Mouse (Mus musculus) heart, embryonic 11.5 days (tissue): ENCODE data around the gene Ltbp4. TPM values are rescaled to one million over a fixed set of nuclear protein-coding genes. Genes with fewer than 3 reads are reported as not detected.
A peak's percentile ranks its signal among the peaks of the same experiment; 100 is the strongest.

Experiments used
- ATAC-seq: fragments of 200-750 bp; cut with Nextera tagmentation; replicated peaks from 2 replicates; pipeline ENCODE4 v1.8.0; 2017; ENCODE audit warnings: moderate library complexity; ENCODE audit not compliant: insufficient number of reproducible peaks, low FRiP score, low TSS enrichment
- H3K27ac ChIP-seq: fragments of 300-500 bp; sonication (generic); 2 replicates; pipeline ENCODE4 v1.5.1; 2014; ENCODE audit warnings: mild to moderate bottlenecking, low read depth, low read length
- H3K27me3 ChIP-seq: fragments of 300-500 bp; sonication (generic); 2 replicates; pipeline ENCODE4 v1.6.1; 2014; ENCODE audit warnings: mild to moderate bottlenecking, low read length, mixed read lengths; ENCODE audit not compliant: control insufficient read depth, insufficient read depth
- H3K36me3 ChIP-seq: fragments of 300-500 bp; sonication (generic); 2 replicates; pipeline ENCODE4 v1.6.1; 2014; ENCODE audit warnings: mild to moderate bottlenecking, low read length, moderate library complexity, mixed read lengths; ENCODE audit not compliant: control insufficient read depth, insufficient read depth
- H3K4me1 ChIP-seq: fragments of 300-500 bp; sonication (generic); 2 replicates; pipeline ENCODE4 v1.6.1; 2014; ENCODE audit warnings: low read length; ENCODE audit not compliant: control insufficient read depth, insufficient read depth
- H3K4me2 ChIP-seq: fragments of 300-500 bp; sonication (generic); 2 replicates; pipeline ENCODE4 v1.6.1; 2014; ENCODE audit warnings: mild to moderate bottlenecking, moderate library complexity
- H3K4me3 ChIP-seq: fragments of 300-500 bp; sonication (generic); 2 replicates; pipeline ENCODE4 v1.5.1; 2014; ENCODE audit warnings: low read depth, low read length
- H3K9ac ChIP-seq: fragments of 300-500 bp; sonication (generic); 2 replicates; pipeline ENCODE4 v1.6.1; 2014; ENCODE audit warnings: mild to moderate bottlenecking, low read depth, low read length, moderate library complexity
- H3K9me3 ChIP-seq: fragments of 300-500 bp; sonication (generic); replicated peaks from 2 replicates; pipeline ENCODE4 v1.6.1; 2016; ENCODE audit warnings: low read length; ENCODE audit not compliant: control insufficient read depth
- WGBS: fragments of 180-500 bp; shearing (Covaris S2); extraction: QIAGEN DNeasy Blood & Tissue Kit; methylation state at CpG from one replicate; pipeline ENCODE4 v1.1.7; 2014; ENCODE audit not compliant: insufficient replicate concordance; 5-methylcytosine and 5-hydroxymethylcytosine counted together
- polyA plus RNA-seq: library from polyadenylated mRNA; unstranded; fragments of >200 nt; fragmentation: Nextera tagmentation; extraction: Ambion mirVana; gene quantifications from 2 replicates; pipeline ENCODE4 v1.2.1, GENCODE M21; 2014

Ltbp4 gene
- polyA plus RNA-seq, 1 experiment from 2014 or later: 28.9 TPM

DNA sequence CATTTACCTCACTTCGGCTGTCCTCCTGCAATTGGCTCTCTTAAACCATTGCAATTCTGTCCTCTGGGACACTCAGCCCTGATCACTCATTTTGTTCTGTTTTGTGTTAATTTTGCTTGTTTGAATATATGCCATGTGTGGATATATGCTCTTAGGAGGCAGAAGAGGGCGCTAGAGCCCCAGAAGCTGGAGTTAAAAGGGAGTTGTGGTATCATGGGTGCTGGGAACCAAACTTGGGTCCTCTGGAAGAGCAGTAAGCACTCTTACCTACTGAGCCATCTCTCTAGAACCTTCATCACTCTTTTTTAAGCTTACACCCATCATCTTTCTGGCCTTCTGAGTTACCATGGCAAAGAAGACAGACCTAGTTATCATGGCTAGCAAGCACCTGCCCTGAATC lies 21.7 kb upstream of the Ltbp4 start:
- WGBS: 72% methylated on average over 2 of the region's 2 CpGs
- no peaks in the 10 kb centered on the region for H3K9me3 ChIP-seq
- no peak overlapping the region for H3K4me2 ChIP-seq
- peaks cover 4% of the 10 kb centered on the region; the same call in 1 of the 2 replicates for H3K4me1 ChIP-seq
- ATAC-seq: no peak
- H3K27me3 ChIP-seq: peaks cover 14% of the 10 kb centered on the region
- H3K36me3 ChIP-seq: no peaks in the 10 kb centered on the region
- no peak overlapping the region for H3K4me3 ChIP-seq
- no peak overlapping the region for H3K27ac ChIP-seq
- H3K9ac ChIP-seq: no peak overlapping the region

- ATAC-seq: no peak
- H3K4me1 ChIP-seq: 0 out of 2 replicates have a peak, but pooled peaks cover 2% of the 10 kb centered on the region
- peak overlapping the region; percentile 80 for H3K4me2 ChIP-seq
- H3K9ac ChIP-seq: peak overlapping the region; percentile 68; the same call in 1 of the 2 replicates
- H3K27ac ChIP-seq: peak overlapping the region; percentile 79
- no peaks in the 10 kb centered on the region for H3K27me3 ChIP-seq
- no peaks in the 10 kb centered on the region for H3K9me3 ChIP-seq
- peak overlapping the region; percentile 56 for H3K4me3 ChIP-seq
- no peaks in the 10 kb centered on the region for H3K36me3 ChIP-seq
- WGBS: 14% methylated on average over 3 of the region's 3 CpGs
Observed at GRCm38 (mm10) chr7:27357595-27357978, 20.1 kb upstream of the Ltbp4 start.

DNA sequence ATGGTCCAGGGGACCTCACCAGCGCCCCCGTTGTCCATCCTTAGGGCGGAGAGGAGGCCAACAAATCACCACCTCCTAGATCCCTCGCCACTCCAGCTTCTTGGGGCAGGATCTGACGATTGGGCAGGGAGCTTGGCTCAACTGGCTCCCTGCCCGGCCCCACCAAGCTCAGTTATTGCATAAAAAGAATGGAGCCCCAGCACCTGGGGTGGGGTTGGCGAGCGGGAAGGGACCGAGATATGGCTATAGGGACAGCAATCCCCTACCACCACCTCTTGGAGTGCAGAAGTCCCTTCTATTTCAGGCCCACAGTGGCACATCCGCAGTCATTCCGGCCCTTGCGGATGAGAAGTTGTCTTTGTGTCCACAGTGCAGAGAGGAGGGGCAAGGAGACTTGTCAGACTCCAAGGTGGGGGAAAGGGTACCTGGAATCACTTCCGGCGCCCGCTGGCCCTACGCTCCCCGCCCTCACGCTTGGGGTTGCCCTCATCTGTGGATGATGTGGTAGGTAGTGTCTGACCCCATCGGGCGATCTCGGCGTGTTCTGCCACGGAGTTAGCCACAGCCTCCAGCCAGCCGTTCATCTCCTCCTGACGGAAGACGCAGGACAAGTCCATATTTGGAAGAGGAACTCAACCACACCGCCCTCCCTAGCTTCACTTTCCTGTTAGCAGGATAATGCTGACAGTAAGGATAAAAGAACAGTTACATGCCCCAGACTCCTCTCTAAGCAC lies 19.5 kb upstream of the Ltbp4 start, which contains the start of gene Gm20479:
Gm20479 (minus strand) TSS at position 559 of the 734 bp plus-strand sequence.
- no peaks in the 10 kb centered on the region for H3K9me3 ChIP-seq
- H3K4me3 ChIP-seq: peak within 1 kb of the TSS; percentile 56
- no peak for ATAC-seq
- no peaks in the 10 kb centered on the region for H3K36me3 ChIP-seq
- H3K27ac ChIP-seq: peak within 1 kb of the TSS; percentile 79
- under 1% methylated on average over 27 of the region's 27 CpGs for WGBS
- H3K27me3 ChIP-seq: no peaks in the 10 kb centered on the region
- peak within 1 kb of the TSS; percentile 80 for H3K4me2 ChIP-seq
- H3K4me1 ChIP-seq: 0 out of 2 replicates have a peak, but pooled peaks cover 2% of the 10 kb centered on the region
- H3K9ac ChIP-seq: peak within 1 kb of the TSS; percentile 68

DNA sequence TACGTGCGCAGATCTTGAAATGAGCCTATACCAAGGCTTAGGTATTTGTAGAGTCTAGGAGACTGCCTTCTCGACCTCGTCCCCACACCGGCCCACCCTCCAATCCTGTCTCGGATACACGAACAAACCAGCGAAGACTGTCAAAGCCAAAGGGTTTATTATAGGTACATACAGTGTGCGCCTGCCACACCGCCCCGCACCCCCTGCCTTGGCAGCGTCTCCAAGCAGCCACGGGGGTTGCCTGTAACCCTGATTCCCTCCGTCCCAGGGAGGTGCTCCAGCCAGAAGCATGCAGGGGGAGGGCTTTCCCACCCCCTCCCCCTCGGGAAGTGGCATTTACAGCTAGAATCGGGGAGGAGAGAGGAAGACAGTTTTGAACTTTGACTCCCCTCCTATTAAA lies 18.8 kb upstream of the Ltbp4 start:
- peak; percentile 43 for ATAC-seq
- 0 out of 2 replicates have a peak, but pooled peaks cover 2% of the 10 kb centered on the region for H3K4me1 ChIP-seq

DNA sequence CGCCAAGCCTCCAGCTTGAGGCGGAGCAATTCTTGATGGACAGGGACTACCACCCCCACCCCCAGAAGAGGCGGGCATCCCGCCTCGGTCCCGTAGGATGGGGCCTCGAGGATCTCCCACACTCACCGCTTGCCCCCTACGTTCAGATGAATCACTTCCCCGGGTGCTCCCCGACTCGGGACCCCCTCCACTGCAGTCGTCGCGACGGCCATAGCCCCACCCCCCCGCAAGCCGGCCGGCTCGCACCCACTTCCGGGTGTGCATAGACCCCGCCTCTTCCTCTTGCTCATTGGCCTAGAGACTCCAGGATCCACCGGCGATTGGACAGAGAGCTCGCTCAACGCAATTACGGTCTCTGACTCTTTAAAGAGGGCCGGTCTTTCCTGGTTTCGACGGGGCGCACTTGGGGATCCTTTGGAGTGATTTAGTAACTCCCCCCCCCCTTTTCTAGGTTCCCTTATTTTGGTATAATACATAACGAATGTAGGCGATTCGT lies 18.3 kb upstream of the Ltbp4 start, which contains the start of gene Shkbp1:
Shkbp1 (minus strand) TSS at position 275 of the 496 bp plus-strand sequence.
- WGBS: under 1% methylated on average over 34 of the region's 34 CpGs
- H3K4me3 ChIP-seq: peak within 1 kb of the TSS; percentile 56
- H3K36me3 ChIP-seq: no peaks in the 10 kb centered on the region
- H3K9ac ChIP-seq: peak within 1 kb of the TSS; percentile 68
- ATAC-seq: peak; percentile 88
- no peaks in the 10 kb centered on the region for H3K27me3 ChIP-seq
- peak within 1 kb of the TSS; percentile 80 for H3K4me2 ChIP-seq
- H3K4me1 ChIP-seq: 0 out of 2 replicates have a peak, but pooled peaks cover 2% of the 10 kb centered on the region
- H3K27ac ChIP-seq: peak within 1 kb of the TSS; percentile 79
- H3K9me3 ChIP-seq: no peaks in the 10 kb centered on the region

More for the DNA sequence above, 18.8 kb upstream of the Ltbp4 start:
- peak overlapping the region; percentile 80 for H3K4me2 ChIP-seq
- no peaks in the 10 kb centered on the region for H3K36me3 ChIP-seq
- 1% methylated on average over 16 of the region's 16 CpGs for WGBS
- peak overlapping the region; percentile 56 for H3K4me3 ChIP-seq
- no peaks in the 10 kb centered on the region for H3K27me3 ChIP-seq
- peak overlapping the region; percentile 79 for H3K27ac ChIP-seq
- no peaks in the 10 kb centered on the region for H3K9me3 ChIP-seq
- peak overlapping the region; percentile 68 for H3K9ac ChIP-seq

DNA sequence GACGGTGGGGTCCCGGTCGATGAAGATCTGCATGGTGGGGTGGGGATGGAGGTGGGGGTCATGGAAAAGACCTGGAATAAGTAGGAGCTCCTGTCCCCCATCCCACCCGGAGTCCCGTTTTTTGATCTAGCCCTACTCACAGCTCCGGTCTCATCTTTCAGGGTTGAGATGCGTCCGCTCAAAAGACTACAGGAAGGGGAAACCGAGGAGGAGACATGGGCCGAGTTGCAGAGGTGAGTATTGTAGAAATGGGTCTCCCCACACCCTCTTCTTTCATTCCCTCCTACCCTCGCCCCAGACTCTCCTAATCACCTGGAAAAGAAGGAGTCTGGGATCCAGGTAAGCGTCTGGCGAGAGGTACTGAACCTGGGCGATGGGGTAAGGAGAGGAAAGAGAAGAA lies 17.8 kb upstream of the Ltbp4 start:
- H3K27ac ChIP-seq: no peak overlapping the region
- WGBS: 6% methylated on average over 14 of the region's 14 CpGs
- peaks cover 3% of the 10 kb centered on the region for H3K36me3 ChIP-seq
- H3K4me1 ChIP-seq: 0 out of 2 replicates have a peak, but pooled peaks cover 2% of the 10 kb centered on the region
- no peak for ATAC-seq
- H3K9me3 ChIP-seq: no peaks in the 10 kb centered on the region
- H3K4me2 ChIP-seq: peak overlapping the region; percentile 80
- H3K9ac ChIP-seq: peak overlapping the region; percentile 59
- H3K4me3 ChIP-seq: peak overlapping the region; percentile 56
- no peaks in the 10 kb centered on the region for H3K27me3 ChIP-seq

DNA sequence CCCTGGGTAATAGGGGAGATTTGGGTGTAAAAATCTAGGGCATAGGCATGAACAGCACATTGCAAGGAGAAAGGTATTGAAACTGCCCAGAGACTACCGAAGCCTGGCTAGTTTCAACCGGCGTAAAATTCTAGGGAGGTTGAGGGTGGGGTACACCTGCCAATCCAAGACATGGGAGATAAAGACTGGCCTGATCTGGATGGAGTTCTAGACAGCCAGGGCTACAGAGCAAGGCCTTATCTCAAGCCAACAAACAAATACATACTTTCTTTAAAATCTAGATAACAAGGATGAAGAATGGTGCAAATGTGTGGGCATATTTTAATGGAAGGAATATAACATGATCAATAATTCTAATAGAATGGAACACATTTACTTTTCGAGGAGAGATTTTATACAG lies 17.3 kb upstream of the Ltbp4 start:
- no peak for ATAC-seq

GRCm38 (mm10) chr7:27354144-27354543 lies 16.7 kb upstream of the Ltbp4 start:
- WGBS: 27% methylated on average over 6 of the region's 6 CpGs
- Histone ChIP-seq H3K9me3 (no peaks in the 10 kb centered on the region), H3K27me3 (no peaks in the 10 kb centered on the region), H3K4me3 (peak overlapping the region; percentile 56; the same call in 1 of the 2 replicates), H3K4me1 (0 out of 2 replicates have a peak, but pooled peaks cover 2% of the 10 kb centered on the region), H3K4me2 (peak overlapping the region; percentile 80), H3K27ac (no peak overlapping the region), H3K9ac (no peak overlapping the region), H3K36me3 (peaks cover 3% of the 10 kb centered on the region)
- ATAC-seq: no peak

More for the DNA sequence above, 17.3 kb upstream of the Ltbp4 start:
- peak overlapping the region; percentile 80 for H3K4me2 ChIP-seq
- 0 out of 2 replicates have a peak, but pooled peaks cover 2% of the 10 kb centered on the region for H3K4me1 ChIP-seq
- no peaks in the 10 kb centered on the region for H3K9me3 ChIP-seq
- no peaks in the 10 kb centered on the region for H3K27me3 ChIP-seq
- peaks cover 3% of the 10 kb centered on the region for H3K36me3 ChIP-seq
- H3K9ac ChIP-seq: no peak overlapping the region
- no peak overlapping the region for H3K27ac ChIP-seq
- 34% methylated on average over 4 of the region's 4 CpGs for WGBS
- H3K4me3 ChIP-seq: peak overlapping the region; percentile 56
